ENCODE assay signal across 8 mouse cellular contexts in the genomic region with DNA sequence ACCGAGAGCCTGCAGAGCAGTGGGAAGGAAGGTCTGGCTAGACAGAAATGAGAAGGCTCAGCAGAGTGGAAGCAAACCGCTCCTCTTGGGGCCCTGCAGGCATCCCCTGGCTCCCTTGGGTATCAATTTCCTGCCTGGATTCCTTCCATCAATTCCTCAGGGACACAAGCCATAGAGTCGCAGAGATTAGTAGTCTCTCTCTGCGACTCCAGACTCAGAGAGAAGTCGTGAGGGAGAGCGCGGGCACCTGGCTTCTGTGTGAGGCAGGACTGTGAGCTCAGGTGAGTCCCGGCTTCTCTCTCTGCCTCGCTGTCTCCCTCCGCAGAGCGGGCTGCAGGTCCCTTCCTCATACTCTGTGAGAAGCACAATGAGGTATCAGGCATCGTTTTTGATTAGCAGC.
DNase-seq lines count a peak whose midpoint lies in the region; ATAC-seq lines count a peak whose summit lies in the region.

No protein-coding gene starts in this region.

- H3K9me3 ChIP-seq in forebrain, embryonic 14.5 days (replicated peaks; ENCODE audit: control insufficient read depth, low read length), result no peaks in the 10 kb centered on the region
- H3K9me3 ChIP-seq in forebrain, embryonic 13.5 days (replicated peaks), result no peaks in the 10 kb centered on the region
- no peaks in the 10 kb centered on the region for H3K9me3 ChIP-seq in heart, embryonic 13.5 days
- no peaks in the 10 kb centered on the region for H3K9me3 ChIP-seq in midbrain, embryonic 14.5 days (ENCODE audit: control insufficient read depth, low read length)

- H3K36me3 ChIP-seq in forebrain, embryonic 14.5 days (ENCODE audit: control insufficient read depth, insufficient read depth, low read length), result no peaks in the 10 kb centered on the region
- H3K36me3 ChIP-seq in forebrain, embryonic 13.5 days (ENCODE audit: poor library complexity, severe bottlenecking), result no peaks in the 10 kb centered on the region
- H3K36me3 ChIP-seq in heart, embryonic 13.5 days, result no peaks in the 10 kb centered on the region
- H3K36me3 ChIP-seq in midbrain, embryonic 14.5 days (ENCODE audit: control insufficient read depth, insufficient read depth, low read length), result no peaks in the 10 kb centered on the region

- WGBS in forebrain, embryonic 14.5 days, result 49% methylated on average over 12 of the region's 12 CpGs
- WGBS in forebrain, embryonic 13.5 days, result 36% methylated on average over 12 of the region's 12 CpGs
- 27% methylated on average over 12 of the region's 12 CpGs for WGBS in heart, embryonic 13.5 days
- 51% methylated on average over 12 of the region's 12 CpGs for WGBS in midbrain, embryonic 14.5 days

- no peaks in the 10 kb centered on the region for H3K27me3 ChIP-seq in forebrain, embryonic 14.5 days (replicated peaks; ENCODE audit: control insufficient read depth, insufficient read depth, low read length)
- peaks cover 12% of the 10 kb centered on the region; the same call in 1 of the 2 replicates for H3K27me3 ChIP-seq in forebrain, embryonic 13.5 days
- peaks cover 9% of the 10 kb centered on the region; the same call in 1 of the 2 replicates for H3K27me3 ChIP-seq in heart, embryonic 13.5 days (replicated peaks)
- H3K27me3 ChIP-seq in midbrain, embryonic 14.5 days (ENCODE audit: control insufficient read depth, insufficient read depth, low read length), result no peaks in the 10 kb centered on the region

- ATAC-seq in forebrain, embryonic 14.5 days, result no peak
- no peak for ATAC-seq in forebrain, embryonic 13.5 days
- no peak for ATAC-seq in heart, embryonic 13.5 days (ENCODE audit: extremely low read depth, insufficient number of reproducible peaks, low FRiP score, low TSS enrichment)
- ATAC-seq in midbrain, embryonic 14.5 days (ENCODE audit: low FRiP score, low TSS enrichment), result no peak
- ATAC-seq in activated CD4-positive, CD25-positive, alpha-beta regulatory T cell, adult 4 months, result no peak

- peak overlapping the region; percentile 7; the same call in 1 of the 2 replicates for H3K4me2 ChIP-seq in forebrain, embryonic 14.5 days (ENCODE audit: low read length)
- no peak overlapping the region for H3K4me2 ChIP-seq in forebrain, embryonic 13.5 days
- peak overlapping the region; percentile 59 for H3K4me2 ChIP-seq in heart, embryonic 13.5 days
- no peak overlapping the region for H3K4me2 ChIP-seq in midbrain, embryonic 14.5 days (ENCODE audit: low read length)

- peak; percentile 44 for DNase-seq in forebrain, embryonic 14.5 days (ENCODE audit: low spot score)
- peak; percentile 51 for DNase-seq in kidney, postnatal 14 days
- peak; percentile 52 for DNase-seq in midbrain, embryonic 14.5 days
- DNase-seq in frontal cortex, postnatal 25 days (ENCODE audit: low spot score in 2 of 2), result no peak
- no peak for DNase-seq in adipocyte (ENCODE audit: low spot score)

- peaks cover 33% of the 10 kb centered on the region for H3K4me1 ChIP-seq in forebrain, embryonic 14.5 days (ENCODE audit: control insufficient read depth, insufficient read depth, low read length)
- H3K4me1 ChIP-seq in forebrain, embryonic 13.5 days, result peaks cover 45% of the 10 kb centered on the region
- peaks cover 39% of the 10 kb centered on the region for H3K4me1 ChIP-seq in heart, embryonic 13.5 days
- peaks cover 42% of the 10 kb centered on the region for H3K4me1 ChIP-seq in midbrain, embryonic 14.5 days (ENCODE audit: control insufficient read depth, insufficient read depth, low read length)

- no peak overlapping the region for H3K4me3 ChIP-seq in forebrain, embryonic 14.5 days (ENCODE audit: low read depth, low read length)
- no peak overlapping the region for H3K4me3 ChIP-seq in forebrain, embryonic 13.5 days
- peak overlapping the region; percentile 25 for H3K4me3 ChIP-seq in heart, embryonic 13.5 days
- H3K4me3 ChIP-seq in midbrain, embryonic 14.5 days (replicated peaks; ENCODE audit: low read depth, low read length), result no peak overlapping the region

- no peak overlapping the region for H3K27ac ChIP-seq in forebrain, embryonic 14.5 days (ENCODE audit: low read depth, low read length)
- H3K27ac ChIP-seq in forebrain, embryonic 13.5 days, result no peak overlapping the region
- no peak overlapping the region for H3K27ac ChIP-seq in heart, embryonic 13.5 days (replicated peaks)
- peak overlapping the region; percentile 26; the same call in 1 of the 2 replicates for H3K27ac ChIP-seq in midbrain, embryonic 14.5 days (replicated peaks; ENCODE audit: low read depth, low read length)

- H3K9ac ChIP-seq in forebrain, embryonic 14.5 days (ENCODE audit: low read length), result peak overlapping the region; percentile 18; the same call in 1 of the 2 replicates
- no peak overlapping the region for H3K9ac ChIP-seq in forebrain, embryonic 13.5 days
- H3K9ac ChIP-seq in heart, embryonic 13.5 days, result peak overlapping the region; percentile 42; the same call in 1 of the 2 replicates
- H3K9ac ChIP-seq in midbrain, embryonic 14.5 days (replicated peaks; ENCODE audit: low read length), result no peak overlapping the region

Comparison
In these comparisons a context has a peak if more than half of its experiments do, and no peak if none do; other contexts are left out.
1. H3K4me2 ChIP-seq: peak in forebrain, embryonic 14.5 days (single experiment) and heart, embryonic 13.5 days (single experiment); none in forebrain, embryonic 13.5 days (single experiment) and midbrain, embryonic 14.5 days (single experiment).
2. H3K9ac ChIP-seq: peak in forebrain, embryonic 14.5 days (single experiment) and heart, embryonic 13.5 days (single experiment); none in forebrain, embryonic 13.5 days (single experiment) and midbrain, embryonic 14.5 days (single experiment).
3. DNase-seq: peak in forebrain, embryonic 14.5 days (single experiment), kidney, postnatal 14 days (single experiment) and midbrain, embryonic 14.5 days (single experiment); none in frontal cortex, postnatal 25 days (0 of 2) and adipocyte (single experiment).